Mouse (Mus musculus): ENCODE measurements around the gene Fnip1. TPM values are rescaled to one million over a fixed set of nuclear protein-coding genes. Genes with fewer than 3 reads are reported as not detected.
"Not testable (repeated sequence)": the region's sequence is repeated elsewhere in the genome, so short reads cannot be mapped to it uniquely, and the experiment has no call there.

The Fnip1 gene
- total and polyA plus RNA-seq, 2 experiments from 2014 or later, result 6.6 to 14.7 TPM

GRCm38 (mm10) chr11:54429224-54429623, 8.8 kb upstream of the Fnip1 start:
- Histone ChIP-seq H3K27ac (no peak overlapping the region), H3K4me1 (ENCODE audit: insufficient read depth, low read length) (no peaks in the 10 kb centered on the region), H3K9ac (replicated peaks; ENCODE audit: low read length) (no peak overlapping the region), H3K27me3 (ENCODE audit: insufficient read depth, low read length) (no peaks in the 10 kb centered on the region), H3K4me3 (ENCODE audit: low read length) (no peak overlapping the region), H3K9me3 (ENCODE audit: low read length) (no peaks in the 10 kb centered on the region), H3K4me2 (ENCODE audit: low read depth, low read length) (no peak overlapping the region), H3K36me3 (ENCODE audit: insufficient read depth, low read length) (no peaks in the 10 kb centered on the region)
- 84% methylated on average over 2 of the region's 2 CpGs for WGBS
- no peak for TF ChIP-seq CTCF (IDR thresholded peaks at IDR 0.05; ENCODE audit: low read depth)
- DNase-seq (ENCODE audit: low spot score) (no peak), ATAC-seq (no peak)

GRCm38 (mm10) chr11:54435797-54436196, 2.2 kb upstream of the Fnip1 start:
- H3K9ac ChIP-seq (replicated peaks; ENCODE audit: low read length), result no peak overlapping the region
- H3K27me3 ChIP-seq (ENCODE audit: insufficient read depth, low read length), result no peaks in the 10 kb centered on the region
- H3K4me1 ChIP-seq (ENCODE audit: insufficient read depth, low read length), result peaks cover 8% of the 10 kb centered on the region; the same call in 1 of the 2 replicates
- no peak for TF ChIP-seq CTCF (IDR thresholded peaks at IDR 0.05; ENCODE audit: low read depth)
- ATAC-seq, result no peak
- no peaks in the 10 kb centered on the region for H3K36me3 ChIP-seq (ENCODE audit: insufficient read depth, low read length)
- DNase-seq (ENCODE audit: low spot score), result no peak
- 74% methylated on average over 1 of the region's 1 CpGs for whole genome bisulfite sequencing
- no peak overlapping the region for H3K4me2 ChIP-seq (ENCODE audit: low read depth, low read length)
- H3K4me3 ChIP-seq (ENCODE audit: low read length), result no peak overlapping the region
- H3K27ac ChIP-seq, result no peak overlapping the region
- no peaks in the 10 kb centered on the region for H3K9me3 ChIP-seq (ENCODE audit: low read length)

- H3K27ac ChIP-seq, result peak overlapping the region; percentile 60; the same call in 1 of the 2 replicates
- no peaks in the 10 kb centered on the region for H3K36me3 ChIP-seq (ENCODE audit: insufficient read depth, low read length)
- WGBS, result 56% methylated on average over 8 of the region's 8 CpGs
- TF ChIP-seq CTCF (IDR thresholded peaks at IDR 0.05; ENCODE audit: low read depth), result no peak
- no peaks in the 10 kb centered on the region for H3K27me3 ChIP-seq (ENCODE audit: insufficient read depth, low read length)
- peak overlapping the region; percentile 97 for H3K4me3 ChIP-seq (ENCODE audit: low read length)
- H3K4me1 ChIP-seq (ENCODE audit: insufficient read depth, low read length), result peaks cover 8% of the 10 kb centered on the region; the same call in 1 of the 2 replicates
- peak overlapping the region; percentile 62 for H3K4me2 ChIP-seq (ENCODE audit: low read depth, low read length)
- no peaks in the 10 kb centered on the region for H3K9me3 ChIP-seq (ENCODE audit: low read length)
- ATAC-seq, result no peak
- H3K9ac ChIP-seq (replicated peaks; ENCODE audit: low read length), result peak overlapping the region; percentile 89
- no peak for DNase-seq (ENCODE audit: low spot score)
Observed at GRCm38 (mm10) chr11:54437310-54437822, 633 bp upstream of the Fnip1 start.

GRCm38 (mm10) chr11:54438366-54438781, 375 bp downstream of the Fnip1 start:
- WGBS, result under 1% methylated on average over 46 of the region's 47 CpGs

GRCm38 (mm10) chr11:54438991-54439690, 1.1 kb downstream of the Fnip1 start:
- no peak for TF ChIP-seq CTCF (IDR thresholded peaks at IDR 0.05; ENCODE audit: low read depth)
- Histone ChIP-seq H3K4me1 (ENCODE audit: insufficient read depth, low read length) (peaks cover 8% of the 10 kb centered on the region; the same call in 1 of the 2 replicates), H3K27me3 (ENCODE audit: insufficient read depth, low read length) (no peaks in the 10 kb centered on the region), H3K4me3 (ENCODE audit: low read length) (peak overlapping the region; percentile 97), H3K9ac (replicated peaks; ENCODE audit: low read length) (peak overlapping the region; percentile 89; the same call in 1 of the 2 replicates), H3K4me2 (ENCODE audit: low read depth, low read length) (peak overlapping the region; percentile 62), H3K36me3 (ENCODE audit: insufficient read depth, low read length) (no peaks in the 10 kb centered on the region), H3K27ac (no peak overlapping the region), H3K9me3 (ENCODE audit: low read length) (no peaks in the 10 kb centered on the region)
- ATAC-seq (no peak), DNase-seq (ENCODE audit: low spot score) (no peak)
- WGBS, result 38% methylated on average over 11 of the region's 11 CpGs

More at GRCm38 (mm10) chr11:54438366-54438781, 375 bp downstream of the Fnip1 start:
- Histone ChIP-seq H3K27ac (peak overlapping the region; percentile 82), H3K36me3 (ENCODE audit: insufficient read depth, low read length) (no peaks in the 10 kb centered on the region), H3K4me1 (ENCODE audit: insufficient read depth, low read length) (peaks cover 8% of the 10 kb centered on the region; the same call in 1 of the 2 replicates), H3K27me3 (ENCODE audit: insufficient read depth, low read length) (no peaks in the 10 kb centered on the region), H3K9ac (replicated peaks; ENCODE audit: low read length) (peak overlapping the region; percentile 89), H3K4me3 (ENCODE audit: low read length) (peak overlapping the region; percentile 97), H3K9me3 (ENCODE audit: low read length) (no peaks in the 10 kb centered on the region), H3K4me2 (ENCODE audit: low read depth, low read length) (peak overlapping the region; percentile 62)
- peak; percentile 49 for DNase-seq (ENCODE audit: low spot score)
- peak; percentile 86 for ATAC-seq
- TF ChIP-seq CTCF (IDR thresholded peaks at IDR 0.05; ENCODE audit: low read depth), result no peak

- Histone ChIP-seq H3K4me1 (ENCODE audit: insufficient read depth, low read length) (peaks cover 8% of the 10 kb centered on the region; the same call in 1 of the 2 replicates), H3K4me3 (ENCODE audit: low read length) (peak overlapping the region; percentile 97), H3K36me3 (ENCODE audit: insufficient read depth, low read length) (no peaks in the 10 kb centered on the region), H3K9ac (replicated peaks; ENCODE audit: low read length) (no peak overlapping the region), H3K27me3 (ENCODE audit: insufficient read depth, low read length) (no peaks in the 10 kb centered on the region), H3K27ac (no peak overlapping the region), H3K9me3 (ENCODE audit: low read length) (no peaks in the 10 kb centered on the region), H3K4me2 (ENCODE audit: low read depth, low read length) (peak overlapping the region; percentile 62)
- 55% methylated on average over 3 of the region's 3 CpGs for WGBS
- no peak for TF ChIP-seq CTCF (IDR thresholded peaks at IDR 0.05; ENCODE audit: low read depth)
- DNase-seq (ENCODE audit: low spot score) (no peak), ATAC-seq (no peak)
Observed at GRCm38 (mm10) chr11:54439691-54440029, 1.7 kb downstream of the Fnip1 start.

- not testable (repeated sequence) for H3K4me3 ChIP-seq (ENCODE audit: low read length); H3K36me3 ChIP-seq (ENCODE audit: insufficient read depth, low read length); H3K9ac ChIP-seq (replicated peaks; ENCODE audit: low read length); H3K27me3 ChIP-seq (ENCODE audit: insufficient read depth, low read length); H3K4me2 ChIP-seq (ENCODE audit: low read depth, low read length); H3K4me1 ChIP-seq (ENCODE audit: insufficient read depth, low read length); DNase-seq (ENCODE audit: low spot score); H3K27ac ChIP-seq; H3K9me3 ChIP-seq (ENCODE audit: low read length); ATAC-seq
- 83% methylated on average over 3 of the region's 3 CpGs for WGBS
Observed at GRCm38 (mm10) chr11:54450757-54451156, 12.8 kb downstream of the Fnip1 start.

All from hindbrain, postnatal 0 days (tissue).